Mouse (Mus musculus): ENCODE data around the gene Ptpn9. TPM values are rescaled to one million over a fixed set of nuclear protein-coding genes. Genes with fewer than 3 reads are reported as not detected.
"Not testable (repeated sequence)": the region's sequence is repeated elsewhere in the genome, so short reads cannot be mapped to it uniquely, and the experiment has no call there.

Ptpn9 gene
- polyA plus RNA-seq, 1 experiment from 2014 or later, result 78.9 TPM

- in situ Hi-C loops (cut with MboI; ENCODE audit: low pct_unique_long_range_greater_than_20kb), result no loop called here
- ChIA-PET POLR2A (no interaction called here), CTCF (no interaction called here)
- DNase-seq (ENCODE audit: low read depth, low spot score) (no peak), ATAC-seq (no peak)
- no peaks in the 10 kb centered on the region for H3K27me3 ChIP-seq
- TF ChIP-seq CTCF (IDR thresholded peaks at IDR 0.05), result no peak
These were observed 24.6 kb upstream of the Ptpn9 start for GRCm38 (mm10) chr9:56970158-56970557.

- no peaks in the 10 kb centered on the region for H3K27me3 ChIP-seq
- TF ChIP-seq CTCF (IDR thresholded peaks at IDR 0.05), result no peak
- in situ Hi-C loops (cut with MboI; ENCODE audit: low pct_unique_long_range_greater_than_20kb), result no loop called here
- POLR2A ChIA-PET, result no interaction called here
- DNase-seq (ENCODE audit: low read depth, low spot score) (no peak), ATAC-seq (no peak)
- CTCF ChIA-PET, result no interaction called here
These were observed 20.7 kb upstream of the Ptpn9 start for GRCm38 (mm10) chr9:56973960-56974524.

GRCm38 (mm10) chr9:56975199-56975598, 19.5 kb upstream of the Ptpn9 start:
- CTCF ChIA-PET, result interaction anchor here (0.9 kb wide), 1 partner anchor 8 kb away, joined by 3 read pairs; no protein-coding TSS in a partner anchor
- ATAC-seq (no peak), DNase-seq (ENCODE audit: low read depth, low spot score) (no peak)
- no peaks in the 10 kb centered on the region for H3K27me3 ChIP-seq
- in situ Hi-C loops (cut with MboI; ENCODE audit: low pct_unique_long_range_greater_than_20kb), result no loop called here
- POLR2A ChIA-PET, result interaction anchor here (0.6 kb wide), 1 partner anchor 15 kb away, joined by 3 read pairs; no protein-coding TSS in a partner anchor
- TF ChIP-seq CTCF (IDR thresholded peaks at IDR 0.05), result no peak

- ChIA-PET POLR2A (no interaction called here), CTCF (no interaction called here)
- no peak for TF ChIP-seq CTCF (IDR thresholded peaks at IDR 0.05)
- no peak for ATAC-seq
- in situ Hi-C loops (cut with MboI; ENCODE audit: low pct_unique_long_range_greater_than_20kb), result no loop called here
- H3K27me3 ChIP-seq, result no peaks in the 10 kb centered on the region
- no peak for DNase-seq (ENCODE audit: low read depth, low spot score)
These were observed 14.5 kb upstream of the Ptpn9 start for GRCm38 (mm10) chr9:56980186-56980585.

- ChIA-PET POLR2A (interaction anchor here (1.1 kb wide), 1 partner anchor 14 kb away, joined by 5 read pairs; no protein-coding TSS in a partner anchor), CTCF (no interaction called here)
- ATAC-seq, result no peak
- in situ Hi-C loops (cut with MboI; ENCODE audit: low pct_unique_long_range_greater_than_20kb), result no loop called here
- H3K27me3 ChIP-seq, result no peaks in the 10 kb centered on the region
- TF ChIP-seq CTCF (IDR thresholded peaks at IDR 0.05), result no peak
- DNase-seq (ENCODE audit: low read depth, low spot score), result no peak
These were observed 13.2 kb upstream of the Ptpn9 start for GRCm38 (mm10) chr9:56981502-56981901.

GRCm38 (mm10) chr9:56995198-56996027, 690 bp downstream of the Ptpn9 start:
- ChIA-PET POLR2A (interaction anchor here (0.7 to 1.6 kb wide), 7 partner anchors 14 to 103 kb away, joined by 3 to 9 read pairs (median 4); partner anchors contain the start of gene Snupn), CTCF (interaction anchor here (1.4 to 1.5 kb wide), 2 partner anchors 53 to 67 kb away, joined by 3 to 5 read pairs; partner anchors contain the start of gene Snx33)
- no peak for DNase-seq (ENCODE audit: low read depth, low spot score)
- no peak for TF ChIP-seq CTCF (IDR thresholded peaks at IDR 0.05)
- in situ Hi-C loops (cut with MboI; ENCODE audit: low pct_unique_long_range_greater_than_20kb), result no loop called here
- peak; percentile 66 for ATAC-seq
- no peaks in the 10 kb centered on the region for H3K27me3 ChIP-seq

GRCm38 (mm10) chr9:56996028-56996346, 1.3 kb downstream of the Ptpn9 start:
- in situ Hi-C loops (cut with MboI; ENCODE audit: low pct_unique_long_range_greater_than_20kb), result no loop called here
- POLR2A ChIA-PET, result interaction anchor here (0.7 to 1.5 kb wide), 7 partner anchors 14 to 77 kb away, joined by 3 to 5 read pairs (median 4); no protein-coding TSS in a partner anchor
- H3K27me3 ChIP-seq, result no peaks in the 10 kb centered on the region
- TF ChIP-seq CTCF (IDR thresholded peaks at IDR 0.05), result no peak
- CTCF ChIA-PET, result no interaction called here
- ATAC-seq (peak; percentile 4), DNase-seq (ENCODE audit: low read depth, low spot score) (no peak)

GRCm38 (mm10) chr9:56997206-56997605, 2.5 kb downstream of the Ptpn9 start:
- DNase-seq (ENCODE audit: low read depth, low spot score); ATAC-seq; CTCF ChIA-PET; H3K27me3 ChIP-seq; in situ Hi-C loops (cut with MboI; ENCODE audit: low pct_unique_long_range_greater_than_20kb): not testable (repeated sequence)
- POLR2A ChIA-PET, result interaction anchor here (1.3 kb wide), 1 partner anchor 14 kb away, joined by 4 read pairs; no protein-coding TSS in a partner anchor

GRCm38 (mm10) chr9:57003011-57003410, 8.3 kb downstream of the Ptpn9 start:
- DNase-seq (ENCODE audit: low read depth, low spot score) (no peak), ATAC-seq (no peak)
- POLR2A ChIA-PET, result no interaction called here
- no peak for TF ChIP-seq CTCF (IDR thresholded peaks at IDR 0.05)
- no peaks in the 10 kb centered on the region for H3K27me3 ChIP-seq
- in situ Hi-C loops (cut with MboI; ENCODE audit: low pct_unique_long_range_greater_than_20kb), result no loop called here
- CTCF ChIA-PET, result interaction anchor here (0.6 kb wide), 1 partner anchor 23 kb away, joined by 3 read pairs; no protein-coding TSS in a partner anchor

GRCm38 (mm10) chr9:57012393-57012792, 17.7 kb downstream of the Ptpn9 start:
- ChIA-PET POLR2A (no interaction called here), CTCF (no interaction called here)
- no peaks in the 10 kb centered on the region for H3K27me3 ChIP-seq
- in situ Hi-C loops (cut with MboI; ENCODE audit: low pct_unique_long_range_greater_than_20kb), result no loop called here
- no peak for TF ChIP-seq CTCF (IDR thresholded peaks at IDR 0.05)
- DNase-seq (ENCODE audit: low read depth, low spot score), result no peak
- ATAC-seq, result no peak

- ATAC-seq (no peak), DNase-seq (ENCODE audit: low read depth, low spot score) (no peak)
- no peaks in the 10 kb centered on the region for H3K27me3 ChIP-seq
- in situ Hi-C loops (cut with MboI; ENCODE audit: low pct_unique_long_range_greater_than_20kb), result no loop called here
- CTCF ChIA-PET, result no interaction called here
- POLR2A ChIA-PET, result no interaction called here
- TF ChIP-seq CTCF (IDR thresholded peaks at IDR 0.05), result no peak
These were observed 18.2 kb downstream of the Ptpn9 start for GRCm38 (mm10) chr9:57012895-57013294.
